Mouse (Mus musculus) E14TG2a.4 (cell line): ENCODE data around the gene Nup160.

ENCODE experiments used
- H3K27me3 ChIP-seq: 2 replicates; pipeline ENCODE4 v1.6.1; 2014; ENCODE audit warnings: low read length, control low read depth; ENCODE audit not compliant: insufficient read depth
- H3K36me3 ChIP-seq: 2 replicates; pipeline ENCODE4 v1.6.1; 2014; ENCODE audit warnings: low read length, control low read depth; ENCODE audit not compliant: insufficient read depth
- H3K4me1 ChIP-seq: replicated peaks from 2 replicates; pipeline ENCODE4 v1.6.1; 2014; ENCODE audit warnings: low read depth, low read length, control low read depth
- H3K4me3 ChIP-seq: replicated peaks from 2 replicates; pipeline ENCODE4 v1.5.1; 2014; ENCODE audit warnings: mild to moderate bottlenecking, low read length
- H3K9me3 ChIP-seq: 2 replicates; pipeline ENCODE4 v1.6.1; 2014; ENCODE audit warnings: low read length, control low read depth
- CTCF ChIP-seq: conservative IDR thresholded peaks from 2 replicates; pipeline ENCODE4 v1.5.1; 2014; ENCODE audit warnings: low read length
- NANOG ChIP-seq: IDR thresholded peaks from 2 replicates; pipeline ENCODE4 v1.6.1; 2014; ENCODE audit warnings: borderline replicate concordance, low read length, mixed read lengths
- POU5F1 ChIP-seq: IDR thresholded peaks from 2 replicates; pipeline ENCODE4 v1.6.1; 2014; ENCODE audit warnings: low read length, borderline replicate concordance

Gene Nup160

DNA sequence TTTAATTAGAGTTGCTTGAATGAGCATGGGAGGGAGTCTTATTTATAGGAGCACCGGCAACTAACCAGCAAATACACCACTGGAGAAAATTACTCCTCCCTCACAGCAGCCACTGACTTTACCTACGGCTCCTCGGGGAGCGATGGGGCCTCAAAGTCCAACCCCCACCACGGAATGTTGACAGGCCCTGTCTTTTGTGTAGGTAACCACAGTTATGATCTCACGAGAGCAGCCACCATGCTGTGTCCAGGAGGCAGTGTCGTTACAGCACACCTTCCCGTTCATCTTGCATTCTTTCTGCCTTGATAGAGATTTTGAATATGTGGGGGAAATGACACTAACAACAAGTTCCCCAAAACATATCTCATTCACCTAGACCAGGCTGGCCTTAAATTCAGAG lies at the start of gene Nup160:
Gene Nup160 (plus strand): TSS at position 209 of the 400 bp plus-strand sequence.
- Histone ChIP-seq H3K9me3 (no peaks in the 10 kb centered on the region), H3K27me3 (no peaks in the 10 kb centered on the region), H3K4me1 (peaks cover 15% of the 10 kb centered on the region), H3K36me3 (peaks cover 19% of the 10 kb centered on the region), H3K4me3 (no peak within 1 kb of the TSS)
- no peak for TF ChIP-seq NANOG

DNA sequence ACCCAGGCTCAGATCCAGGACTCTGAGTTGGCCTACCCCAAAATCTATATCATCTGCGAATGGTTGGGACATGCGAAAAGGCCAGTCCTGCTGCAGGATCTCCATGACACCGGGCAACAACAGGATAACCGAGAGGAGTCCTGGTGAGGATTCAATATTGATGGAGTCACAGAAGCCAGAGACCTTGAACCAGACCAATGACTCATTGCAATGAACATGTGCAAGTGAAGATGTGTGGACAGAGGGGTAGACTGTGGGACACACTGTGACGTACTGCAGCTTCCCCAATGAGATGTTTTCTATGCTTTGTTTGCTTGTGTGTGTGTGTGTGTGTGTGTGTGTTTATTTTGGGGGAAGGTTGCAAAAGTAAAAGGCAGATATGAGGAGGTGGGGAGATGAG lies 48.8 kb upstream of the Nup160 start:
- no peaks in the 10 kb centered on the region for H3K36me3 ChIP-seq
- peaks cover 19% of the 10 kb centered on the region for H3K27me3 ChIP-seq
- H3K4me3 ChIP-seq = no peak overlapping the region
- TF ChIP-seq CTCF (no peak), NANOG (no peak), POU5F1 (no peak)
- peaks cover 11% of the 10 kb centered on the region; the same call in 1 of the 2 replicates for H3K4me1 ChIP-seq
- H3K9me3 ChIP-seq = no peaks in the 10 kb centered on the region

DNA sequence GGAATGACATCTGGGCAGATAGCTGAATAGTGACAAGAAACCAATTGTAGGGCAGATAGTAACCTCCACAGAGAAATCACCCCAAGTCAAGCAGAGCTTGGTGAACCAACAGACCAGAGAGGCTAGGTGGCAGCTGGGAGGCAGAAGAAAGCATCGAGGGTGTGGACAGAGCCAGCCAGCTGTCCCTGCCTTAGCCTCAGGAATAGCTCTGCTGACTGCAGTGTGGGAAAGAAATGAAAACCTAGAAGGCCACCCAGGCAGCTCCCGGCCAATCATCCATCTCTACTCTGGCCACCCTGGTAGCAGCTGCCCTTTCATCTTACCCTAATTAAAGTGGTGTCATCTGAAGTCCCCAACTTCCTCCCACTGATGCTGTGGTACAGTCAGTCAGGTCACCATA lies 47.5 kb upstream of the Nup160 start:
- Histone ChIP-seq H3K4me3 (no peak overlapping the region), H3K36me3 (no peaks in the 10 kb centered on the region), H3K9me3 (no peaks in the 10 kb centered on the region), H3K27me3 (peaks cover 32% of the 10 kb centered on the region), H3K4me1 (peaks cover 9% of the 10 kb centered on the region; the same call in 1 of the 2 replicates)
- TF ChIP-seq NANOG (no peak), CTCF (no peak)

DNA sequence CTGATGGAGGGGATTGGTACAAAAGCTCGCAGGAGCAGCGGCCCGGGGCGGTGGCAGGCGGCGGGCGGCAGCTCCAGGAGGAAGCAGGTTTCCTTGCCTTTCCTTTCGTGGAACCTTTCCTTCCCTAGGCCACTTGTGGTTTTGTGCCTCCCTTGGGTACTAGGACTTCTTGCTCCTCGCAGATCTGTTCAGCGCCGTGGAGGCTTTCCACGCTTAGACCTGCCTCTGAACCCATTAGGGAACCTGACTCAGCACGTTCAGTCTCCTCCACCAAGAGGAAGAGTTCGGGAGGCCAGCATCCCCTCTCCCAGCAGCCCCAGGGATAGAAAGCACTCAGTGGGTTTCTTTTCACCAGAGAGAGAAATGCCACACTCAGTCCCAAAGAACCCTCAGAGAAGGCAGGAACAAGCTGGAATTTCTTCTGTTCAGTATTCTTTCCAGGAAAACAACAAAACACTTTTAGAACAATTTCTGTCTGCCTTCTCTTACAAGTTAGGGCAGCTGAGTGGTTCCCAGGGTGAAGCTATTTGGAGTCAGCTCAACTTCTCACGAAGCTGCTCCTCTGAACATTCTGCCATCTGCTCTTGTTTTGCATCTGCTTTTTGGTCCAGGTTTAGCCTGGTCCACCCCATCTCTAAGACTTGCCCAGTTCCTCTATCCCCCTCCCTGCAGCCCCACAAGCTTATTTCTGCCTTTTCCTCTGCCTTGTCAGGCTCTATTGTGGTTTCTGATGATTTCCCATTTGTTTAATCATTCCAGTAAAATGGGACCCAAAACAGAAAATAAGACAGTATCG lies 44.9 kb upstream of the Nup160 start:
- no peak for TF ChIP-seq NANOG
- TF ChIP-seq CTCF = no peak
- TF ChIP-seq POU5F1 = no peak
- Histone ChIP-seq H3K4me3 (peak overlapping the region; percentile 43), H3K27me3 (peaks cover 32% of the 10 kb centered on the region), H3K9me3 (no peaks in the 10 kb centered on the region), H3K36me3 (no peaks in the 10 kb centered on the region), H3K4me1 (peaks cover 11% of the 10 kb centered on the region)

DNA sequence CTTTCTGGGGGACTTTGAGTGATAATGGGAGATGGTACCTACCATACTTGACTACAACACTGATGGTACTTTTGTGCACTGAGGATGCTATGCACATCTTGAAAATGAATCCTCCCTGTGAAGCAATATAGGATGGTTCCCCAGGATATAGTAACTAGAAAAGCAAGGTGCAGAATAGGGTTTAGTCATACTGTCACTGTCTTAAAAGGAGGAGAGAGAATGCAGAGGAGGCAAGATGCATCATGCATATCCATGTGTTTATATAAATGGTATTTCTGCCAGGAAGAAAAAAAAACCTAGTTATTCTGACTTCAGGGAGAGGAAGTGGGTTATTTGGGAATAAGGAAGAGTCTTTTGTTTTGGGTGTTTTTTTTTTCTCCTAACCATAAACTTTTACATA lies 42.3 kb upstream of the Nup160 start:
- Histone ChIP-seq H3K27me3 (peaks cover 32% of the 10 kb centered on the region), H3K4me3 (no peak overlapping the region), H3K4me1 (peaks cover 14% of the 10 kb centered on the region), H3K9me3 (no peaks in the 10 kb centered on the region), H3K36me3 (no peaks in the 10 kb centered on the region)
- TF ChIP-seq NANOG (no peak), POU5F1 (no peak), CTCF (no peak)

DNA sequence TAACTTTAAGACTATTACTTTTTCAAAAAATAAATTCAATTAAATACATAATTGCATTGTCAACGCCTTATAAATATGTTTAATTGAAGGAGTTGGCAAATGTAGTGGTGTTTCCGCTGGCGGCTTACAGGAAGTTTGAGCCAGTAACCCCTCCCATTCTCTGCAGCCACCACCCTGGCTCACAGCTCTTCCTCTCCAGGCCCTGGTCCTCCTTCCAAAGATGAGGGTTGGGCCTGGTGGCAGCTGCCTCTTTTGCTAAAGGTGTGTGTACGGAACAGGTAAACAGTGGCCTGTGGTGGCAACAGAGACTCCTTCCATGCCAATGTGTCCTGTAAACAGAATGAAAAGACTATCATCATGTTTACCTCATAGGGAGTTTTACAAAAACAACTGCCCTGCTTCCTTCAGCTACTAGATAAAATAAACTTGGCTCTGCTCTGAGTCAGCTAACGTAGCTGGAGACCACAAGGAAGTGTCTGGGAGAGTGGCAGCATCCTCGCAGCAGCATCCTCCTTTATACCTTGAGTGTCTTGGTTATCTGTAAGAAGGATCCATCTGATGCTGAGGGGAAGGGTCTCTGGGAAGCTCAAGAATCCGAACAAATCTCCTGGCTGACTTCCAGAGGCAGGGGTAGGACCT lies 41.8 kb upstream of the Nup160 start:
- Histone ChIP-seq H3K4me1 (peaks cover 14% of the 10 kb centered on the region), H3K4me3 (no peak overlapping the region), H3K27me3 (peaks cover 32% of the 10 kb centered on the region), H3K9me3 (no peaks in the 10 kb centered on the region), H3K36me3 (no peaks in the 10 kb centered on the region)
- TF ChIP-seq POU5F1 = no peak
- no peak for TF ChIP-seq NANOG
- TF ChIP-seq CTCF = no peak

DNA sequence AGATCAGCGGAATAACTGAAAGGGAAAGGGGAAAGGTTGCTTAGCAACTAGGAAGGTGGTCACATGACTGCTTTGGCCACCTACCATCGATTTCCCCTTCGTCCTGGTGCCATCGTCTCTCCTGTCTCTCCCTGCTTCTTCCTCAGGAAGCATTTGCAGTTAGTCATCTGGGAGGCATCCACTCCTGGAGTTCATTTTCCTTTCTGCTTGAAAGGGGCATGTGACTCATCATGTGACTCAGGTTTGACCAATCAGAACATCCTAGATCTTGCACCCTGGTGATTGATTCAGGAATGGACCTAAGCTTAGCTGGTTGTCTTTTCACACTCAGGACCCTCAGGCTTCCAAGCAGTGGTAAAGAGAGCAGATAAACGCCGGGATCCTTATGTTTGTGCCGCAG lies 40.2 kb upstream of the Nup160 start:
- Histone ChIP-seq H3K9me3 (no peaks in the 10 kb centered on the region), H3K36me3 (no peaks in the 10 kb centered on the region), H3K4me3 (no peak overlapping the region), H3K4me1 (peaks cover 15% of the 10 kb centered on the region), H3K27me3 (peaks cover 23% of the 10 kb centered on the region)
- no peak for TF ChIP-seq NANOG
- no peak for TF ChIP-seq CTCF
- TF ChIP-seq POU5F1 = no peak

DNA sequence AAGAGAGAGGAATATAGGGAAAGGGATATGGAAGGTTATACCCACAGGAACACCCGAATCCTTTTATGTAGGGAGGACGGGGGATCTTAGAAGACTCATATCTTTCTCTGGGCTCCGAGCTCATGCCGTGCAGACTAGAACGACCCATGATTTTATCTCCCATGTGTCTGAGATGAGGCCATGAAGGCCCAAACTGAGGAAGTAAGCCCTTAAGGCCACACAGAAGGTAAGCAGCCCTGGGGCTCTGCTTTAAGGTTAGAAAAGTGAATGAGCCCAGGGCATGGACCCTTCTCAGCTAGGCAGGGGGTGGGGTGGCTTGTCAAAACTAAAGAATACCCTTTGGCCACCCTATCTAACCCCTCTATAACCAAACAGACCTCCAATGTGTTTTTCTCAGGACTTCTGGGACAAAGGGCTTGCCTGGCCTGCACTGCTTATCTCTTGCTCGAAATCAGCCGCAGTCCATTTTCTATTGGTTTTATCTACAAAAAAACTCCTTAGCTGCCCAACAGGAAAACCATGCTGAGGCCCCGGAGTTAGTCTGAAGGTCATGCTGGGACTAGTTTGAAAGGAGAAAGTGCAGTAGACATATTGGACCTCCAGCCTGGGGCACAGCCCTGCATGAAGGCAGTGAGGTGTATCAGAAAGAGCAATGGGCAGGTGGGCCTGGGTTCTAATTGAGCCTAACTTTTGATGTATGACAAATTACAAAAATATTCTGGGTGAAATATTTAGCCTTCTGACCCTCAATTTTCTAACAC lies 37.8 kb upstream of the Nup160 start:
- TF ChIP-seq NANOG (no peak), POU5F1 (no peak), CTCF (no peak)
- Histone ChIP-seq H3K36me3 (no peaks in the 10 kb centered on the region), H3K4me3 (no peak overlapping the region), H3K4me1 (peaks cover 9% of the 10 kb centered on the region), H3K9me3 (no peaks in the 10 kb centered on the region), H3K27me3 (peaks cover 4% of the 10 kb centered on the region; the same call in 1 of the 2 replicates)
